Mouse (Mus musculus): ENCODE results near the gene Zzz3. TPM values are rescaled to one million over a fixed set of nuclear protein-coding genes. Genes with fewer than 3 reads are reported as not detected.

Zzz3 gene
- polyA plus RNA-seq, 1 experiment = 0.35 TPM

GRCm38 (mm10) chr3:152468032-152468431 lies 72.8 kb downstream of the Zzz3 start:
- peaks cover 4% of the 10 kb centered on the region; the same call in 1 of the 2 replicates for H3K4me1 ChIP-seq (ENCODE audit: control insufficient read depth)
- H3K36me3 ChIP-seq (ENCODE audit: control insufficient read depth) = peaks cover 4% of the 10 kb centered on the region
- no peak for TF ChIP-seq GATA1 (IDR thresholded peaks at IDR 0.05; ENCODE audit: low read length)
- TF ChIP-seq TAL1 (IDR thresholded peaks at IDR 0.05; ENCODE audit: low read length) = no peak
- no peaks in the 10 kb centered on the region for H3K9me3 ChIP-seq (ENCODE audit: control insufficient read depth, low read length)
- no peak overlapping the region for H3K4me3 ChIP-seq (replicated peaks)
- H3K27me3 ChIP-seq (ENCODE audit: control insufficient read depth) = no peaks in the 10 kb centered on the region

GRCm38 (mm10) chr3:152468569-152469041 lies 73.3 kb downstream of the Zzz3 start:
- Histone ChIP-seq H3K4me3 (replicated peaks) (no peak overlapping the region), H3K27me3 (ENCODE audit: control insufficient read depth) (no peaks in the 10 kb centered on the region), H3K4me1 (ENCODE audit: control insufficient read depth) (peaks cover 4% of the 10 kb centered on the region; the same call in 1 of the 2 replicates), H3K9me3 (ENCODE audit: control insufficient read depth, low read length) (no peaks in the 10 kb centered on the region), H3K36me3 (ENCODE audit: control insufficient read depth) (peaks cover 1% of the 10 kb centered on the region)
- TF ChIP-seq GATA1 (IDR thresholded peaks at IDR 0.05; ENCODE audit: low read length) (no peak), TAL1 (IDR thresholded peaks at IDR 0.05; ENCODE audit: low read length) (no peak)

- no peak for TF ChIP-seq GATA1 (IDR thresholded peaks at IDR 0.05; ENCODE audit: low read length)
- no peak for TF ChIP-seq TAL1 (IDR thresholded peaks at IDR 0.05; ENCODE audit: low read length)
- H3K4me1 ChIP-seq (ENCODE audit: control insufficient read depth) = peaks cover 4% of the 10 kb centered on the region; the same call in 1 of the 2 replicates
These were observed 74.3 kb downstream of the Zzz3 start for GRCm38 (mm10) chr3:152469423-152470200.

GRCm38 (mm10) chr3:152470347-152470746 lies 75.1 kb downstream of the Zzz3 start:
- no peaks in the 10 kb centered on the region for H3K27me3 ChIP-seq (ENCODE audit: control insufficient read depth)
- no peaks in the 10 kb centered on the region for H3K36me3 ChIP-seq (ENCODE audit: control insufficient read depth)
- no peak overlapping the region for H3K4me3 ChIP-seq (replicated peaks)

More at GRCm38 (mm10) chr3:152469423-152470200, 74.3 kb downstream of the Zzz3 start:
- no peak overlapping the region for H3K4me3 ChIP-seq (replicated peaks)
- no peaks in the 10 kb centered on the region for H3K9me3 ChIP-seq (ENCODE audit: control insufficient read depth, low read length)
- H3K27me3 ChIP-seq (ENCODE audit: control insufficient read depth) = no peaks in the 10 kb centered on the region
- no peaks in the 10 kb centered on the region for H3K36me3 ChIP-seq (ENCODE audit: control insufficient read depth)

GRCm38 (mm10) chr3:152472676-152473075 lies 77.4 kb downstream of the Zzz3 start:
- Histone ChIP-seq H3K4me3 (replicated peaks) (no peak overlapping the region), H3K36me3 (ENCODE audit: control insufficient read depth) (no peaks in the 10 kb centered on the region), H3K9me3 (ENCODE audit: control insufficient read depth, low read length) (no peaks in the 10 kb centered on the region), H3K27me3 (ENCODE audit: control insufficient read depth) (no peaks in the 10 kb centered on the region), H3K4me1 (ENCODE audit: control insufficient read depth) (peaks cover 10% of the 10 kb centered on the region)
- TF ChIP-seq GATA1 (IDR thresholded peaks at IDR 0.05; ENCODE audit: low read length) = no peak
- TF ChIP-seq TAL1 (IDR thresholded peaks at IDR 0.05; ENCODE audit: low read length) = no peak

More at GRCm38 (mm10) chr3:152470347-152470746, 75.1 kb downstream of the Zzz3 start:
- Histone ChIP-seq H3K9me3 (ENCODE audit: control insufficient read depth, low read length) (no peaks in the 10 kb centered on the region), H3K4me1 (ENCODE audit: control insufficient read depth) (peaks cover 6% of the 10 kb centered on the region)
- TF ChIP-seq TAL1 (IDR thresholded peaks at IDR 0.05; ENCODE audit: low read length) (no peak), GATA1 (IDR thresholded peaks at IDR 0.05; ENCODE audit: low read length) (no peak)

- peaks cover 27% of the 10 kb centered on the region for H3K4me1 ChIP-seq (ENCODE audit: control insufficient read depth)
- TF ChIP-seq TAL1 (IDR thresholded peaks at IDR 0.05; ENCODE audit: low read length) (no peak), GATA1 (IDR thresholded peaks at IDR 0.05; ENCODE audit: low read length) (no peak)
These were observed 79.5 kb downstream of the Zzz3 start for GRCm38 (mm10) chr3:152474582-152475277.

GRCm38 (mm10) chr3:152475278-152475669 lies 80.0 kb downstream of the Zzz3 start:
- peaks cover 28% of the 10 kb centered on the region for H3K4me1 ChIP-seq (ENCODE audit: control insufficient read depth)
- TF ChIP-seq TAL1 (IDR thresholded peaks at IDR 0.05; ENCODE audit: low read length) = no peak
- no peak for TF ChIP-seq GATA1 (IDR thresholded peaks at IDR 0.05; ENCODE audit: low read length)
- H3K27me3 ChIP-seq (ENCODE audit: control insufficient read depth) = no peaks in the 10 kb centered on the region
- H3K36me3 ChIP-seq (ENCODE audit: control insufficient read depth) = no peaks in the 10 kb centered on the region
- no peak overlapping the region for H3K4me3 ChIP-seq (replicated peaks)
- H3K9me3 ChIP-seq (ENCODE audit: control insufficient read depth, low read length) = no peaks in the 10 kb centered on the region

More at GRCm38 (mm10) chr3:152474582-152475277, 79.5 kb downstream of the Zzz3 start:
- Histone ChIP-seq H3K9me3 (ENCODE audit: control insufficient read depth, low read length) (no peaks in the 10 kb centered on the region), H3K36me3 (ENCODE audit: control insufficient read depth) (no peaks in the 10 kb centered on the region), H3K4me3 (replicated peaks) (no peak overlapping the region), H3K27me3 (ENCODE audit: control insufficient read depth) (no peaks in the 10 kb centered on the region)

- H3K4me1 ChIP-seq (ENCODE audit: control insufficient read depth) = peaks cover 29% of the 10 kb centered on the region
- no peak for TF ChIP-seq TAL1 (IDR thresholded peaks at IDR 0.05; ENCODE audit: low read length)
- no peak for TF ChIP-seq GATA1 (IDR thresholded peaks at IDR 0.05; ENCODE audit: low read length)
- H3K9me3 ChIP-seq (ENCODE audit: control insufficient read depth, low read length) = no peaks in the 10 kb centered on the region
- H3K27me3 ChIP-seq (ENCODE audit: control insufficient read depth) = no peaks in the 10 kb centered on the region
- H3K36me3 ChIP-seq (ENCODE audit: control insufficient read depth) = no peaks in the 10 kb centered on the region
- no peak overlapping the region for H3K4me3 ChIP-seq (replicated peaks)
These were observed 80.6 kb downstream of the Zzz3 start for GRCm38 (mm10) chr3:152475894-152476293.

All from erythroblast, embryonic 14.5 days (primary cell).